Mouse (Mus musculus) stomach, embryonic 14.5 days (tissue): ENCODE measurements around the gene 4930519G04Rik. TPM values are rescaled to one million over a fixed set of nuclear protein-coding genes. Genes with fewer than 3 reads are reported as not detected.

Experiments
- ATAC-seq: fragments of 200-750 bp; cut with Nextera tagmentation; 2 replicates; pipeline ENCODE4 v1.8.0; 2017; ENCODE audit warnings: low read depth, moderate TSS enrichment; ENCODE audit not compliant: insufficient number of reproducible peaks, insufficient read depth, low FRiP score
- H3K27ac ChIP-seq: fragments of 300-500 bp; sonication (generic); 2 replicates; pipeline ENCODE4 v1.5.1; 2014; ENCODE audit warnings: mild to moderate bottlenecking, low read length, moderate library complexity, mixed read lengths
- H3K27me3 ChIP-seq: fragments of 300-500 bp; sonication (generic); 2 replicates; pipeline ENCODE4 v1.6.1; 2014; ENCODE audit warnings: low read length, control low read depth, mixed read lengths; ENCODE audit not compliant: control insufficient read depth, insufficient read depth
- H3K36me3 ChIP-seq: fragments of 300-500 bp; sonication (generic); 2 replicates; pipeline ENCODE4 v1.6.1; 2014; ENCODE audit warnings: mild to moderate bottlenecking, control low read depth, low read length, moderate library complexity, mixed read lengths; ENCODE audit not compliant: control insufficient read depth, insufficient read depth
- H3K4me1 ChIP-seq: fragments of 300-500 bp; sonication (generic); 2 replicates; pipeline ENCODE4 v1.6.1; 2014; ENCODE audit warnings: low read length, control low read depth, mixed read lengths; ENCODE audit not compliant: control insufficient read depth, insufficient read depth
- H3K4me2 ChIP-seq: fragments of 300-500 bp; sonication (generic); replicated peaks from 2 replicates; pipeline ENCODE4 v1.6.1; 2014; ENCODE audit warnings: low read depth, low read length, control low read depth
- H3K4me3 ChIP-seq: fragments of 300-500 bp; sonication (generic); 2 replicates; pipeline ENCODE4 v1.5.1; 2014; ENCODE audit warnings: low read depth, low read length, control low read depth
- H3K9ac ChIP-seq: fragments of 300-500 bp; sonication (generic); replicated peaks from 2 replicates; pipeline ENCODE4 v1.6.1; 2014; ENCODE audit warnings: low read depth, mild to moderate bottlenecking, control low read depth, low read length, moderate library complexity, mixed read lengths
- H3K9me3 ChIP-seq: fragments of 300-500 bp; sonication (generic); 2 replicates; pipeline ENCODE4 v1.6.1; 2016; ENCODE audit warnings: low read depth, low read length, control low read depth; ENCODE audit not compliant: control insufficient read depth
- WGBS: fragments of 180-500 bp; shearing (Covaris S2); extraction: QIAGEN DNeasy Blood & Tissue Kit; methylation state at CpG from one replicate; pipeline ENCODE4 v1.1.7; 2014; 5-methylcytosine and 5-hydroxymethylcytosine counted together
- polyA plus RNA-seq: library from polyadenylated mRNA; unstranded; fragments of >200 nt; fragmentation: Nextera tagmentation; extraction: Ambion mirVana; gene quantifications from 2 replicates; pipeline ENCODE4 v1.2.1, GENCODE M21; 2014

4930519G04Rik gene
- polyA plus RNA-seq, 1 experiment from 2014 or later: not detected

DNA sequence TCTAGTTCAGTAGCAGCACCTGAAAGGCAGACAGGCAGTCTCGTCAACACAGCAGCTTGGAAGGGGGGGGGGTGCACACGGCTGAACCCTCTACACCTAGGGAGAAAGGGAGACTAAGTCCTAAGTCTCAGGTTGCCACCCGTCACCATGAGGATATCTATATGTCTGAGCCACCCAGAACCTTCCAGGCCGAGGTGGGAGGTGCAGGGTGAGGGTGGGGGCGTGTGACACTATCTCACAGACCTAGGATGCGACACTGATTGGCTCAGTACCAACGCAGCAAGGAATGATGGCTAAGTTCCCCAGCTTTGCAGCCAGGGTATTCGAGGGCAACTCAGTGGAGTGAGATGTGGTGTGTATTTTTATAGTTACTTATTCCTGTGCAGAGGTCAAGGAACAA lies 45.1 kb upstream of the 4930519G04Rik start:
- WGBS: 80% methylated on average over 8 of the region's 8 CpGs
- no peak overlapping the region for H3K4me3 ChIP-seq
- no peaks in the 10 kb centered on the region for H3K4me1 ChIP-seq
- H3K27ac ChIP-seq: no peak overlapping the region
- H3K27me3 ChIP-seq: no peaks in the 10 kb centered on the region
- no peak for ATAC-seq
- no peak overlapping the region for H3K9ac ChIP-seq
- no peaks in the 10 kb centered on the region for H3K9me3 ChIP-seq
- H3K36me3 ChIP-seq: peaks cover 24% of the 10 kb centered on the region
- no peak overlapping the region for H3K4me2 ChIP-seq

DNA sequence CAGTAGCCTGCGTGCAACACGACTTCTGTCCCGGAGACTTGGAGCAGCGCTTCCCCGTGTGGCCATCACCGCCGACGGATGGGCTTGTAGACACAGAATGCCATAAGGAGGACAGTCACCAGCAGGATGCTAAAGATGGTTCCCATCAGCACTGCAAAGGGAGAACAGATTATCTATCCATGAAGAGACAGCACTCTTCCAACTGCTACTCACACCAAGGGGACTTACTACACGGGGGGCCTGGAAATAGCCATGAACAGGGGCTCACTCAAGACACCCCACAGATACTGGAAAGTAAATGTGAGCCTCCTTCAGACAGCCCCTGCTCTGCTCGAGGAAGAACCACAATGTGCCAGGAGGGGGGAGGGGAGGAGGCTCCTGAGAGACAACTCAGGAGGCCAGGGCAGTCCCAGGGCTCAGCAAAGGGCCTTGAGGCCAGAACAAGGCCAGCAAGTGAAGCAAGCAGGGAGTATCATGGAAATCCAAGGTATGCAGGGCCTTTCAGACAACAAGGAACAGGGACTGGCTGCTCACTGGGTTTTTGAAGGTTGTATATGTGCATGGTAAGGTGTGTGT lies 44.2 kb upstream of the 4930519G04Rik start:
- WGBS: 81% methylated on average over 10 of the region's 10 CpGs
- Histone ChIP-seq H3K36me3 (peaks cover 19% of the 10 kb centered on the region; the same call in 1 of the 2 replicates), H3K9ac (no peak overlapping the region), H3K4me2 (no peak overlapping the region), H3K4me3 (no peak overlapping the region), H3K27me3 (no peaks in the 10 kb centered on the region), H3K27ac (no peak overlapping the region), H3K4me1 (no peaks in the 10 kb centered on the region), H3K9me3 (no peaks in the 10 kb centered on the region)
- ATAC-seq: no peak

DNA sequence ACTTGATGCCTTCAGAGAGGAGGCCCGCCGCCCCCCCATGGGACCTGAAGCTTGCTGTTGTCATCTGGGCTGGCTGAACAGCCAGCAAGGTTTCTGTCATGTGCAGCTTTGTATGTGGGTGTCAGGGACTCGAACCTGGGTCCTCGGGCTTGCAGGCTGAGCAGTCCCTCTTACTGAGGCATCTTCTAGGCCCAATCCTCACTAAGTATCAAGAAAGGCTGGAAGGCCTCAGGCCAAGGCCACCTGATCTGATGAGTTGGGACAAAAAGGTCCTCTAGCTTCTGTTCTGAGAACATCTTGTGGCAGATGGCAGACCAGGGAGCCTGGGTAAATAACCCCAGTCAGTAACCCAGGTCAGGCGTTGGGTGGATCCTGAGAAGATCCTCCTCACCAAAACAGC lies 43.6 kb upstream of the 4930519G04Rik start:
- Histone ChIP-seq H3K36me3 (peaks cover 14% of the 10 kb centered on the region; the same call in 1 of the 2 replicates), H3K27ac (no peak overlapping the region), H3K4me3 (no peak overlapping the region), H3K4me1 (no peaks in the 10 kb centered on the region), H3K4me2 (no peak overlapping the region), H3K27me3 (no peaks in the 10 kb centered on the region), H3K9ac (no peak overlapping the region), H3K9me3 (no peaks in the 10 kb centered on the region)
- ATAC-seq: no peak
- 93% methylated on average over 5 of the region's 5 CpGs for WGBS

DNA sequence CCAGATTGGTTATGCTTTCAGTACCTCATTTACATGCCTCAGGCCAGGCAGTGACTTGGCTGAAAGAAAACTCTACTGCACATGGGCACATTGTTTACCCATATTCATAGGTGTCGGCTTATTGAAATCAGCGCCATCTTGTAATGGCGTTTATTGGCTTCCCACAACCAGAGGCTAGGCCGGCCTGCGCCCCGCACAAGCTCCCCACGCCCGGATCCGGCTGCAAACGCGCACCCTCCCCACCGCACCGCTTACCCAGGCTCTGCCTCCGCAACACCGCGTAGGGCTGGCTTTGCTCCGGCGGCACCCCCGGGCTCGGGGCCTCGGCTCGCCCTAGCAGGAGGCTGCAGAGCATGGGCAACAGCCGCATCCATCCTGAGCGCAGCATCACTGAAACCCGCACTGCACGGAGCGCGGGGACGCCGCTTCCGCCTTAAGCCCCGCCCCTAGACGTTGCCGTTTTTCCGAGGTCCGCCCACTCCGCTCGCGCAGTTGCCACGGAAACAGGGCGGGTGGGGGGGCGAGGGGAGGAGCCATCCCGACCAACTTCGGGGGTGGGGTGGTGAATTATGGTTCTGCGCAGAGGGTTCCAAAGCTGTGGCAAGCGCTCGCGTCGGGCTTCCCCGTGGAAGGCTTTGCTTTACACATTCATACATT lies 39.8 kb upstream of the 4930519G04Rik start:
- Histone ChIP-seq H3K4me1 (no peaks in the 10 kb centered on the region), H3K4me2 (peak overlapping the region; percentile 38), H3K36me3 (no peaks in the 10 kb centered on the region), H3K9me3 (no peaks in the 10 kb centered on the region; the same call in 1 of the 2 replicates), H3K27me3 (no peaks in the 10 kb centered on the region), H3K4me3 (peak overlapping the region; percentile 67), H3K9ac (peak overlapping the region; percentile 41; the same call in 1 of the 2 replicates), H3K27ac (peak overlapping the region; percentile 75; the same call in 1 of the 2 replicates)
- peak; percentile 95 for ATAC-seq
- under 1% methylated on average over 50 of the region's 50 CpGs for WGBS

DNA sequence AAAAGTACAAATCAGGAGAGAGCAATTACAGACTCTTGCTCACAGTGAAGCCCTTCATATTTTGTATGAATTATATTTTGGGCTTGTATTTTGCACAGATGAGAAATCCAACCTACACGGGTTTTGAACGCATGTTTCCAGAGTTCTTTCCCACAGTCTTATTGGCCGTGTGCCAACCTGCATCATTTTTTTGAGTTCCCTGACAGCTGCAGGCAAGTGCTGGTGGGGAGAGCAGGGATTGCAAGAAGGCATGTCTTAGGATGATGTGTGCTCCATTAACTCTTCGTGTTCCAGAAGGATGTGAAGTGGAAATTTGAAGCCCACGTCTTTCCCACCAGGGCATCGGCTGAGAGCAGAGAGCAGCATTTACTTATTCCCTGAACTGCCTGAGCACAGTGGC lies 36.9 kb upstream of the 4930519G04Rik start:
- Histone ChIP-seq H3K36me3 (no peaks in the 10 kb centered on the region), H3K4me1 (no peaks in the 10 kb centered on the region), H3K27ac (no peak overlapping the region), H3K9ac (no peak overlapping the region), H3K4me2 (no peak overlapping the region), H3K9me3 (no peaks in the 10 kb centered on the region; the same call in 1 of the 2 replicates), H3K4me3 (no peak overlapping the region), H3K27me3 (no peaks in the 10 kb centered on the region)
- no peak for ATAC-seq
- WGBS: 56% methylated on average over 6 of the region's 6 CpGs

DNA sequence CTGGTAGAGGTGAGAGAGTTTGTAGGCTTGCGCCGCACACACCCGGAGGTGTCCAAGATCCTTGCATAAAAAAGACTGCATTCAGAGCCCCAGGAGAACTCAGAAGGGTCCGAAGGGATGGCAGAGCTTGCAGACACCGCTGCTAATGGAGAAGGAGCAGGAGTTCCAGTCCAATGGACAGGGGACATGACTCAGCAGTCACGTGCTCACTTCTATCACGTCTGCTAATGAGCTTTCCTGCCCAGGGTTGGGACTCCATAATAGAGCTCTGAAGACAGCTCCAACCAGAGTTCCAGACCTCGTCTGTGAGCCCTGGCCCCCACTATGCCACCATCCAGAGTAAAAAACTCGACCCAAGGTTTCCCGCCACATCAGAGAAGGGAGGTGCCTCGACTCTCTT lies 35.3 kb upstream of the 4930519G04Rik start:
- Histone ChIP-seq H3K27me3 (no peaks in the 10 kb centered on the region), H3K9ac (no peak overlapping the region), H3K4me3 (no peak overlapping the region), H3K9me3 (peaks cover 4% of the 10 kb centered on the region; the same call in 1 of the 2 replicates), H3K4me2 (no peak overlapping the region), H3K27ac (no peak overlapping the region), H3K36me3 (no peaks in the 10 kb centered on the region), H3K4me1 (no peaks in the 10 kb centered on the region)
- no peak for ATAC-seq
- WGBS: 77% methylated on average over 11 of the region's 11 CpGs

DNA sequence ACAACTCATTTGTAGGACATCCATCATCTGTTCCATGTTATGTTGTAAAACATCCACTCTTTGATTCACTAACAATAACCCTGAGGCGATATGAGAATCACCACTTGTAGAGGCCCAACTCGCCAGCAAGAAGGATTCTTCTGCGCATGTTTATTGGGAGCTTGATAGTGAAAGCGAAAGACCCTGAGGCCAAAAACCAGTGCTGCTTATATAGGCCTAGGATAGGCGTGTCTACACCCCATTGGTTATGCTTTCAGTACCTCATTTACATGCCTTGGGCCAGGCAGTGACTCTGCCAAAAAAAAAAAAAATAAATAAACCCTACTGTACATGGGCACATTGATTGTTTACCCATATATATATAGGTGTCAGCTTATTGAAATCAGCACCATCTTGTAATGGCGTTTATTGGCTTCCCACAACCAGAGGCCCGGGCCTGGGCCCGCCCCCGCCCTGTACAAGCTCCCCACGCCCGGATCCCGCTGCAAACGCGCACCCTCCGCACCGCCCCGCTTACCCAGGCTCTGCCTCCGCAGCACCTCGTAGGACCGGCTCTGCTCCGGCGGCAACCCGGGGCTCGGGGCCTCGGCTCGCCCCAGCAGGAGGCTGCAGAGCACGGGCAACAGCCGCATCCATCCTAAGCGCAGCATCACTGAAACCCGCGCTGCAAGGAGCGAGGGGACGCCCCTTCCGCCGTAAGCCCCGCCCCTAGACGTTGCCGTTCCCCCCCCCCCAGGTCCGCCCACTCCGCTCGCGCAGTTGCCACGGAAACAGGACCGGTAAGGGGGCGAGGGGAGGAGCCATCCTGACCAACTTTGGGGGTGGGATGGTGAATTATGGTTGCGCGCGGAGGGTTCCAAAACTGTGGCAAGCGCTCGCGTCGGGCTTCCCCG lies 30.4 kb upstream of the 4930519G04Rik start, which contains the start of gene 1500011B03Rik:
TSS of gene 1500011B03Rik (minus strand) at position 673 of the 893 bp plus-strand sequence.
- 9% methylated on average over 52 of the region's 53 CpGs for WGBS
- Histone ChIP-seq H3K9me3 (peaks cover 4% of the 10 kb centered on the region; the same call in 1 of the 2 replicates), H3K9ac (peak within 1 kb of the TSS; percentile 57), H3K27me3 (no peaks in the 10 kb centered on the region), H3K27ac (peak within 1 kb of the TSS; percentile 80; the same call in 1 of the 2 replicates), H3K4me2 (peak within 1 kb of the TSS; percentile 53), H3K4me1 (no peaks in the 10 kb centered on the region; the same call in 1 of the 2 replicates), H3K36me3 (no peaks in the 10 kb centered on the region), H3K4me3 (peak within 1 kb of the TSS; percentile 69)
- peak; percentile 83 for ATAC-seq

DNA sequence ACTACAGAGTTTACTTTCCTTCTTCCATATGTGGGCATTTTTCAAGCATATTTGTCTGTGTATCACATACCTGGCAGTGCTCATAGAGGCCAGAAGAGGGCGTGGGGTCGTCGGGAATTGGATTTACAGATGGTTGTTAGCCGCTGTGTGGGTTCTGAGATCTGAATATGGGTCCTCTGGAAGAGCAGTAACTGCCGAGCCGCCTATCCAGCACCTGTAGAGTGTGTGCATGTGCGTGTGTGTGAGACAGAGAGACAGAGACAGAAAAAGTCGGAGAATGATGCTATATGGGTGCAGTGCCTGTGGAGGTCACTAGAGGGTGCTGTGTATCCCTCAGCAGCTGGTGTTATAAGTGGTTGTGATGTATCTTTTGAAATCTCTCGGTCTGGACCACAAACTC lies 29.3 kb upstream of the 4930519G04Rik start:
- no peak overlapping the region for H3K4me2 ChIP-seq

More for the DNA sequence above, 29.3 kb upstream of the 4930519G04Rik start:
- 17% methylated on average over 9 of the region's 9 CpGs for WGBS
- no peak for ATAC-seq
- H3K36me3 ChIP-seq: no peaks in the 10 kb centered on the region
- H3K4me3 ChIP-seq: no peak overlapping the region
- no peak overlapping the region for H3K9ac ChIP-seq
- H3K27me3 ChIP-seq: no peaks in the 10 kb centered on the region
- H3K27ac ChIP-seq: no peak overlapping the region
- H3K4me1 ChIP-seq: no peaks in the 10 kb centered on the region; the same call in 1 of the 2 replicates
- peaks cover 4% of the 10 kb centered on the region; the same call in 1 of the 2 replicates for H3K9me3 ChIP-seq
